Mouse (Mus musculus) thymus, adult 18-20 months (tissue): ENCODE measurements around the gene Ddah2.

Experiments used
- DNase-seq, 2 experiments: peaks; one replicate each; pipeline ENCODE4 v3.0.0; 2022; ENCODE audit warnings: mixed read lengths in 2 of 2

Gene Ddah2

GRCm38 (mm10) chr17:35105740-35106389 is 47.0 kb downstream of the Ddah2 start:
- DNase-seq: no peak

GRCm38 (mm10) chr17:35106522-35106921 is 47.7 kb downstream of the Ddah2 start:
- DNase-seq: no peak

- DNase-seq: no peak
These were observed 49.3 kb downstream of the Ddah2 start, which contains the start of gene Ly6g5c for GRCm38 (mm10) chr17:35108097-35108496. Gene Ly6g5c, plus strand, starts transcription at chr17:35108279.
